Mouse (Mus musculus) large intestine, adult 2 months (tissue): ENCODE measurements around the gene Zcchc9. TPM values are rescaled to one million over a fixed set of nuclear protein-coding genes. Genes with fewer than 3 reads are reported as not detected.
"Not testable (repeated sequence)": the region's sequence is repeated elsewhere in the genome, so short reads cannot be mapped to it uniquely, and the experiment has no call there.

Source experiments
- DNase-seq: peaks from one replicate; pipeline ENCODE4 v3.0.0-alpha.2; 2012; ENCODE audit warnings: low read depth, low spot score
- WGBS: fragments of 180-500 bp; shearing (Covaris S2); methylation state at CpG from one replicate; pipeline ENCODE4 v1.1.7; 2018; 5-methylcytosine and 5-hydroxymethylcytosine counted together
- polyA plus RNA-seq: library from polyadenylated mRNA; depleted of rRNA; stranded (reverse); fragments of >200 nt; gene quantifications from 2 replicates; pipeline ENCODE4 v1.2.3, GENCODE M21; 2012; rRNA removed

Zcchc9 gene
- polyA plus RNA-seq, 1 experiment: 13.5 TPM

DNA sequence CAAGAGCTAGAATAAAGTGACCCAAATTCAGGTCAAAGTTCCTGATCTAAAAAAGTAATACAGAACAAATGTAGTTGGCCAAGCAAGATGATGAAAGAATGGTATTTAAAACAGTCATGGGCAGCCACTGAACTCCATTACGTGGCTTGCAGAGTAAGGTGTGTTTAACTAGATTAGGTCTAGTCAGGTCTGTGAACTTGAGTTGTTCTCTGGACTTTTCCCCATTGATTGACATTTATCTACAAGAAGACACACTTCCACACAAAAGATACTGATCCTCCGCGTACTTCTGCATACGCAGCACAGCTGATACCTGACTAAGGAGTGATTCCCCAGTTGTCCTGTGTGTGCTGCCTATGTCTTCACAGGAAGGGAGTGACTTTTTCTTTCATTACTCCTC lies 41.9 kb downstream of the Zcchc9 start:
- WGBS: 92% methylated on average over 4 of the region's 4 CpGs
- no peak for DNase-seq

DNA sequence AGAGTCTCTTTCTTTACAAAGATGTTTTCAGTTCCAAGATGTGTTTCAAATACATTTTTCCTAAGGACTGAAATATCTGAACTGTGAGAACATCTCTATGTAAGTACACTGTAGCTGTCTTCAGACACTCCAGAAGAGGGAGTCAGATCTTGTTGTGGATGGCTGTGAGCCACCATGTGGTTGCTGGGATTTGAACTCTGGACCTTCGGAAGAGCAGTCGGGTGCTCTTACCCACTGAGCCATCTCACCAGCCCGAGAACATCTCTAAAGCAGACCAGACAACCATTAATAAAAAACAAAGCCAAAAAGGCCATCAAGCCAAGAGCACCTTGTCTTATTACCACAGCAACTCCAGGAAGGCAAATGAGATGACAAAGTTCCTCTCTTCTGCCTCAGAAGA lies 43.9 kb downstream of the Zcchc9 start:
- not testable (repeated sequence) for DNase-seq
- WGBS: 88% methylated on average over 3 of the region's 3 CpGs

DNA sequence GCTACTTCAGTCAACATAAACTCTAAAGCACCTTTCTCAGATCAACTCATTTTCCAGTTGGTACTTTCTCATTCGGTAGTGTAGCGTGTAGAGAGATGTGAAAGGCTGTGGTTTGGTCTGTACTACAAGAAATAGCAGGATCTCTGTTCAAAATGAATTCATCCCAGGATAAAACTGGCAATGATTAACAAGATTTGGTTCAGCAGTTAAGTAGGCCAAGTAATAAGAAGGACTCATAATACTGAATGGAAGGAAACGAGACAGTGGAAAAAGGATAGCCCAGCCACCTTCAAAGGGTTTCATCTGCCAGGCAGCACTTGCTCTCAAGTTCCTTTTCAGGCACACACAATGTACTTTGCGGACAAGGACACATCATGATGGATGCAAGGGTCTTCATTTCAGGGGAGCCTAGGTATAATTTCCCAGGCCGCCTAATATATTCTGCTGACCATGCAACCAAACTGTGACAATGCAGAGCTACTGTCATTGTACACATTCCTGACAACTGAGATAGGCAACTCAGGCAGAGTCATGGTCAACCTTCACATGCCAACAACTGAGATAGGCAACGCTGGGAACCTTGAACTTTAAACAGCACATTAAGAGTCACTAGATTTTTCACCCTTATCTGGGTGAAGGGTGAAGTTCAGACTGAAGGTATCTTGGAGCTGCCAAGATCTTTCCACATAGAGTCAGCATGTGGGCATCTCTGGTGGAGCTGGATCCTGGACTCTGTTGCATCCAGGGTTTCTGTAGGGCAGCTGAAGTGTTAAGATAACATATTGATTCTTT lies 45.7 kb downstream of the Zcchc9 start:
- no peak for DNase-seq

DNA sequence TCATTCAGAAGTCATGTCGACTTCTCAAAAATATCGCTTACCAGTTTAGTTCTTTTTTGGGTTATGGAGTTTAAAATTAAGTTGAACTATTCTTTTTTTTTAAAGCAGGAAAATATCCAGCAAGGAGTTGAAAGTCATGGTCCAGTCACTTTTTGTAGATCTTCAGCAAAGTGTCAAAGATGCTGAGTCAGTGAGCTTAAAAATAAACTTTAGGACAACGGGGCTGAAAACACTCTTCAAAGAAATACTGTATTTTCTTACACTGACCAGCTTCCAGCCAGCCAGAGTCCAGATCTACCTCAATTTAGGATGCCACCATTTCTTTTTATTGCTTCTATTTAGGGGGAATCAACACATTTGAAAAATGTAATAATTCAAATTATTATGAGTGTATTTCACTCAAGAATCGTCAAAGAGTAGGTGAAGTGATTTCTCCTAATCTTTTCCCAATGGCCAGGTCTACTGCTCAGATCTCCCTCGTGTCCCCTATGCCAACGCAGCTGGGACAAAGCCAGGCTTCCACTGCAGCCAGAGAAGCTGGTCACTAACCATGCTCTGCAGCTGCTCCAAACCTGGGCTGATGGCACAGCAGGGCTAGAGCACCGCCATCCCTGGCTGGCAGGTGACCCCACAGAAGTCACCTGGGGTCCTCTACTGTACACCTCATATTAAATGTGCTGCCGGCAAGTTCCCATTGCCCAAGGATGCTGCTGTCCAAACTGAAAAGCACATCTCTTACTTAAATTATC lies 47.0 kb downstream of the Zcchc9 start:
- 87% methylated on average over 8 of the region's 8 CpGs for WGBS
- no peak for DNase-seq

More for the DNA sequence above, 45.7 kb downstream of the Zcchc9 start:
- 82% methylated on average over 6 of the region's 6 CpGs for WGBS

DNA sequence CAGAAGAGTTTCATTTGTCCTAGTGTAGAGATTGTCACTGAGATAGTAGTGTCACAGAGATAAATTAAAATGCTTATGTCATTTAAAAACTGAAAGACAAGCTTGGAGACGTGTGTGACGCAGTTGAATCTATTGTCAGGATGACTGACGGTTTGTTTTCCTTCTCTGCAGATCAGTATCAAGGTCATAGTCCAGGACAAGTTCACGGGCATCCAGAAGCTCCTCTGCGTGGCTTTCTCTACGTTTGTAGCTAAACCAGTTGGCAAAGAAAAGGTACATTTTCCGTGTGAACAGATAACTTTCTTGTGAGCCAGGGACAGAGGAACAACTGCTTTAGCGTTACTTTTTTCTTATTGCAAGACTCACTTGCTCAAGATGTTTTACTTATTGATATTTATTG lies 47.7 kb downstream of the Zcchc9 start:
- no peak for DNase-seq
- 43% methylated on average over 8 of the region's 8 CpGs for WGBS

DNA sequence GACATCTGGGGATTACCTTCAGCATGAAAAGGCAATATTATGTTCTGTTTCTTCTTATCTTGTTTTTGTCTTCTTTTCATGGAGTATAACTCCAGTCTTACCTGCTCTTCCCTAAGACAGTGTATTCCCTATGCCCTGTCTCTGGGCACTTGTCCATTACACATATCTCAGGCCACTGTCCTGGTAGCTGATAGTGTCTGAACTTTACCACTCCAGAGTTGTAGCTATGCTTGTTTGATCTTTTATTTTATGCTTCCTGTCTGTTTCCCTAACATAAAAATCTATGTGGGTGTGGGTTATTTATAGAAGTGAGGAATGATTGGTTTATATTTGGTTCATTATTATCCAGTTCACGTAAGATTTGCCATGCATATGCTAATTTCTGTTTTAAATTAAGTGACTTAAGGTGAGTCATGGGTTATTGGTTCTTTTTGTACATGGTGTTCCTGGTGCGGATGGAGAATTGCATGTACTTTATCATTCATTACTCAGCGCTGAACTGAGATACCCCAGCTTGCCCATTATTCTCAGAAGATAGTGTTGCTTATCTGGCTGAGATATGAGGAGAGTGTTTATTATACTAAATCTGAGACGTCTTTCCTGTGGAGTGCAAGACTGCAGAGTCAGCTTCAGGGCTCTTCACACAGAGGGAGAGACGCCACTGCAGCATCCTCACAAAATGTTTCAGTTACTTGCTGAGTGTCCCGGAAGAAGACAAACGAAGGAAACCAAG lies 49.0 kb downstream of the Zcchc9 start:
- no peak for DNase-seq
- WGBS: 63% methylated on average over 7 of the region's 7 CpGs

DNA sequence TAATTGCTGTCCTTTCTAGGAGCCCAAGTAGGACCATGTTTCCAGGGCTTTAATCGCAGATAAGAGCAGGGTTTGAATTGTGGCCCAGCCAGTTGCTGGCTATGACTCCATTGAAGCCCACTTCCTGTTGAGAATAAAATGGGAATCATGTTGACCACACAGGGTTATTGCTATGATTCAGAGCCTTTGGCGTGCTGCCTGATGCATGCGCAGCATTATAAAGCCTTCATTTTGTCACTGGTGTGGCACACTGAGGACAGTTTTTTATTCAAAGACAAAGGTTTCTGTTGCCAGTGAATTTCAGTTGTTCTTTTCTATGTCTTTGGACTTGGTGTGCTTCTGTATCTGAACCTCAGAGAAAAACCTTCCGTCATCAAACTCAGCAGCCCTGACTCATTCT lies 51.3 kb downstream of the Zcchc9 start:
- DNase-seq: no peak
- WGBS: 67% methylated on average over 4 of the region's 4 CpGs

DNA sequence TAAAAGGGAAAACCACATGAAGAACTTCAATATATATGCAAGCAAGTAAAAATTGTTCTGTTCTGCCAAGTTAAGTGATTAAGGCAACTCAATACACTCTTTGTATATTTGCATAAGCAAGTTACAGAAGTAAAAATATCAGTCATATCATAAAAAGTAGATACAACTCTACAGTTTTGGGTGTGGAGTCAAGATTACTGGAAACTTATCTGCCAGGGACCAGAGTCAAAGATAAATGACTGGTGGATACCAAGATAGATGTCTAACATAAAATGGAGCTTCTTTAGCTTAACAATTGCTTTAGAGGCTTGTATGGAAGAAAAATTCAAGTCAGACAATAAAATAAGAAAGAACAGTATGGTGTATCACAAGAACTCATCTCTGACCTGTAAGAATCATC lies 52.7 kb downstream of the Zcchc9 start:
- DNase-seq: no peak

DNA sequence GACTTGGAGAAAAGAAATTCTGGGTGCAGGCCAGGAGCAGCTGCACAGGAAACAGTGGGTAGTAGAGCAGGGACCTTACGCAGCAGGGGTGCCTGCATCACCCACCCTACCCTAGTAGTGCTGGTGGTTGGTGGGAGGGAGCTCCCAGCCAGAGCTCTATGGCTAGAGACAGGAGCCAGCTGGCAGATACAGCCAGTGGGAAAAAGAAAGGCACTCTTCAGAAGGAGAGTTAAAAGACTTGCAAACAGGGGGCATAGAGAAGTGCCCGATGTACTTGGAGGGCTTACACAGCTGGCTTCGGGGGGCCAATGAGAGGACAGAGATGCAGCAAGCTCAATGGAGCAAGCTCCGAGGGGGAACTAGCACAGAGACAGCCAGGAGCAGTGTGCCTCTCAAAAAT lies 53.8 kb downstream of the Zcchc9 start:
- no peak for DNase-seq
- WGBS: 61% methylated on average over 4 of the region's 4 CpGs

DNA sequence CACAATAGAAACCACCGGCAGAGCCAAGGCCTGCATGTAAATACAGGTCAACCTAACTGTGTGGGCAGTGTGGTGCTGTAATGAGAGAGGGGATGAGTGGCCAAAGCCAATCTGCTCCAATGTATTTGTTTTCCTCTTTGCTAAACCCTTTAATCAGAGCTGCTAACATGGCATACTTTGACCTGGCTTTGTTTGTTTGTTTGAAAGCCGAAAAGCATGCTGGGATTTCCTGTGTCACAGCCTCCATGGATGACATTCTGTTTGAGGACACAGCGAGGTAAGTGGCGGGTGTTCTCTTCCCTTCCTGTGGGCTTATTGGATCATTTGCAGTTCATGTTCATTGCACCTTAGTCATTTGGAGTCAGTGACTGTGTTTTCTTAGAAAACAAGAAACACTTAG lies 57.5 kb downstream of the Zcchc9 start:
- no peak for DNase-seq
- WGBS: 77% methylated on average over 4 of the region's 4 CpGs

DNA sequence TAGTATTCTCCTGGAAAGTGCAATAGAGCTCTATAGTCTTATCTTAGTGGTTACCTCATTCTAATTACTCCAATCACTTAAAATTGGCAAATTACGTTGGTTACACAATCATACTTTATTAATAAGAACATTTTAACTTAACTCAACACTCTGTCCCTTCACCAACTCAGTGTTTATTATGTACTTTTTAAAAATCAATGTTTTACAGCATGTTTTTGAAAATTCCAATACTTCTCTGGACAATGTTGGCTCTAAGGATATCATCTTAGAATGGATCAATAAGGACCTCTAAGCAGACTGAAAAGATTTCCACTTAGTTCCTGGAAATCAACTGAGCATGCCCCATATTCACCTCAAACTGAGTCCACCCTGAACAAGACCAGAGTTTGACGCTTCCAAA lies 59.1 kb downstream of the Zcchc9 start:
- WGBS: 87% methylated on average over 2 of the region's 2 CpGs
- no peak for DNase-seq

Other genes starting within 250 kb of the Zcchc9 start
- gene Acot12, start 66.2 kb downstream of the Zcchc9 start, polyA plus RNA-seq: 3.0 and 23.0 TPM in 2 replicates
- 0.25 and 0.26 TPM in 2 replicates for gene Ckmt2, start 69.2 kb upstream of the Zcchc9 start, polyA plus RNA-seq